Mouse (Mus musculus) brown adipose tissue, adult 24 weeks (tissue): ENCODE data around the gene Klc2. TPM values are rescaled to one million over a fixed set of nuclear protein-coding genes. Genes with fewer than 3 reads are reported as not detected.

Experiments used
- H3K27ac ChIP-seq: fragments of 200-500 bp; replicated peaks from 2 replicates; pipeline ENCODE4 v1.5.1; 2012; ENCODE audit warnings: low read depth, mild to moderate bottlenecking, low read length
- H3K4me1 ChIP-seq: fragments of 200-500 bp; 2 replicates; pipeline ENCODE4 v1.6.1; 2012; ENCODE audit warnings: low read length, mixed read lengths; ENCODE audit not compliant: control insufficient read depth, insufficient read depth, insufficient read length
- H3K4me3 ChIP-seq: fragments of 200-500 bp; 2 replicates; pipeline ENCODE4 v1.5.1; 2012; ENCODE audit warnings: low read depth, mild to moderate bottlenecking, low read length, moderate library complexity; ENCODE audit not compliant: insufficient read depth
- polyA plus RNA-seq: library from polyadenylated mRNA; stranded (reverse); fragments of >200 nt; gene quantifications from 2 replicates; pipeline ENCODE4 v1.2.4, GENCODE M21; 2012; ENCODE audit not compliant: missing spikeins, insufficient read depth, insufficient read length

Klc2 gene
- polyA plus RNA-seq, 1 experiment = 20.3 TPM

DNA sequence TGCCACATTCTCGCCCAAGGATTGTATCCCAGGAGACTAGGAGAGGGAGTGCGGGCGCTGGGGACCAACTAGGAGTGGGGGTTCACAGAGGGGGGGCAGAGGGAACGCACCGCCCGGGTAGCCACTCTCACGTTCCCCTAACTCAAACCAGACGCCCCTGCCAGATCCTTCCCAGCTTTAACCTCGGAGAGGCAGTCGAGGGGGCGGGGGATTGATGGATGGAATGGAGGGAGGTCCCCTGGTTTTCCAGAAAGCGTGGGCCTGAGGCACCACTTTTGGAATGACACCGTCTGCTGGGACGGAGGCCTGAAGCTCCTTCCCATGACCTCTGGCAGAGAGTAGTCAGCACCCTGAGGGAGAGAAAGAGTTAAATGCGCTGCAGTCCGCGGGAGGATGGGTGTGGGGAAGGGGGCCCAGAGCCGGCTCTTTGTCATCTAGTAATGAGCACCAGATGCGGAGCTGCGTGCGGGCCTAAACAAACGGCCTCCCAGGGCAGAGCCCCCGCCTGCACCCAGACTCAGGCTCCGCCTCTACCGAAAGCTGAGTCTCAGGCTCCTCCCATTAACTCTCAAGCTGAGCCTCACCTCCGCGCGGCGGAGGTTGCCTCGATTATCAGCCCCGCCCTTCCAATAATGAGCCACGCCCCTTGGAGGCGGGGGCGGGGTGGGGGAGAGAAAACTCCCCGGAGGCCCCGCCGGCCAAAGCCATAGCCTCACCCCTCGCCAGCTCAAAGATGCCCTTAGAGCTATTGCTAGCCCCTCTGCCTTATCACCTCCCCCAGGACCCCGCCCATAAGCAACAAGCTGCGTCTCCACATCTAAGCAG lies 46.6 kb downstream of the Klc2 start:
- no peak overlapping the region; the same call in 1 of the 2 replicates for H3K27ac ChIP-seq
- peaks cover 8% of the 10 kb centered on the region for H3K4me1 ChIP-seq

DNA sequence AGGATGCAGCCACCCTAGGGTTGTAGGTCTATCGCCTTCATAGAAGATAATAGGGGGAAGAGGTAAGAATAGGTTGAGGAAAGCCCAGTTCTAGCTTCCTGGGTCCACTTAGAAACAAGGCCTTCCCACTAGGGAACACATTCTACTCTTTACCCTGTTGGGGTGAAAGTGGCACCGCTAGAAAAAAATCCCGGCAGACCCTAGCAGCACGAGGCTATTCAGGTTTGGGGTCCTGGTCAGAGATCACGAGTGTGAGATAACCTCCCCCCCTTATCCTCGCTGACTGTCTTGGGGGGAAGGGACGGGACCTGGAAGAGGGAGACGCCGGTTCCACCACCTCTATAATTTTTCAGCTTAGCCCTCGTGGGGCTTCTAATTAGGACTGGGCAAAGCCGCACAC lies 47.3 kb downstream of the Klc2 start:
- no peak overlapping the region for H3K27ac ChIP-seq
- H3K4me3 ChIP-seq = peak overlapping the region; percentile 57; the same call in 1 of the 2 replicates
- peaks cover 8% of the 10 kb centered on the region for H3K4me1 ChIP-seq

More for the DNA sequence above, 46.6 kb downstream of the Klc2 start:
- peak overlapping the region; percentile 57 for H3K4me3 ChIP-seq

DNA sequence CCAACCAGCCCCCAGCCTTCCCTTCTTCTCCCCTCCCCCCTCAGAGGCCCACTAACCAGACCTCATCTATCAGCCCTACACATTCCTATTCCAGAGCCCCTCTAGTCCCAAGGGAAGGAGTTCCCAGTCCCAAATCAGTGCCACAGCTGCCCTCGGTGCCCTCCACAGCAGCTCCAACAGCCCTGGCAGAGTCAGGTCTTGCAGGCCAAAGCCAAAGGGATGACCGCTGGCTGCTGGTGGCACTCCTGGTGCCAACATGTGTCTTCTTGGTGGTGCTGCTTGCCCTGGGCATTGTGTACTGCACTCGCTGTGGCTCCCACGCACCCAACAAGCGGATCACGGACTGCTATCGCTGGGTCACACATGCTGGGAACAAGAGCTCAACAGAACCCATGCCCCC lies 48.4 kb downstream of the Klc2 start:
- Histone ChIP-seq H3K4me1 (peaks cover 8% of the 10 kb centered on the region), H3K4me3 (peak overlapping the region; percentile 57; the same call in 1 of the 2 replicates), H3K27ac (no peak overlapping the region)

DNA sequence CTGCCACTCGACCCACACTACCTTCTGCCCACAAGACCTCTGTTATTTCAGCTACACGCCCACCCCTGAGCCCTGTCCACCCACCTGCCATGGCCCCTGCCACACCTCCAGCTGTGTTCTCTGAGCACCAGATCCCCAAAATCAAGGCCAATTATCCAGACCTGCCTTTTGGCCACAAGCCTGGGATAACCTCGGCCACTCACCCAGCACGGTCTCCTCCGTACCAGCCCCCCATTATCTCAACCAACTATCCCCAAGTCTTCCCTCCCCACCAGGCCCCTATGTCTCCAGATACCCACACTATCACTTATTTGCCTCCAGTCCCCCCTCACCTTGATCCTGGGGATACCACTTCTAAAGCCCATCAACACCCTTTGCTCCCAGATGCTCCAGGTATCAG lies 48.9 kb downstream of the Klc2 start:
- H3K27ac ChIP-seq = no peak overlapping the region
- H3K4me3 ChIP-seq = peak overlapping the region; percentile 28; the same call in 1 of the 2 replicates

DNA sequence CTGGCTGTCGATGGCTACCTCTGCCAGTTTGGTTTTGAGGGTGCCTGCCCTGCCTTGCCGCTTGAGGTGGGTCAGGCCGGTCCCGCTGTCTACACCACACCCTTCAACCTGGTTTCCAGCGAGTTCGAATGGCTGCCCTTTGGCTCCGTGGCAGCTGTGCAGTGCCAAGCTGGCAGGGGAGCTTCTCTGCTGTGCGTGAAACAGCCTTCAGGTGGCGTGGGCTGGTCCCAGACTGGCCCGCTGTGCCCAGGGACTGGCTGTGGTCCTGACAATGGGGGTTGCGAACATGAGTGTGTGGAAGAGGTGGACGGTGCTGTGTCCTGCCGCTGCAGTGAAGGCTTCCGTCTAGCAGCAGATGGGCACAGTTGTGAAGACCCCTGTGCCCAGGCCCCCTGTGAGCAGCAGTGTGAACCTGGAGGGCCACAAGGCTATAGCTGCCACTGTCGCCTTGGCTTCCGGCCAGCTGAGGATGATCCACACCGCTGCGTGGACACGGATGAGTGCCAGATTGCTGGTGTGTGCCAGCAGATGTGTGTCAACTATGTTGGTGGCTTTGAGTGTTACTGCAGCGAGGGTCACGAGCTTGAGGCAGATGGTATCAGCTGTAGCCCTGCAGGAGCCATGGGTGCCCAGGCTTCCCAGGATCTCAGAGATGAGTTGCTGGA lies 49.7 kb downstream of the Klc2 start:
- no peak overlapping the region for H3K27ac ChIP-seq

More for the DNA sequence above, 48.9 kb downstream of the Klc2 start:
- peaks cover 8% of the 10 kb centered on the region for H3K4me1 ChIP-seq

DNA sequence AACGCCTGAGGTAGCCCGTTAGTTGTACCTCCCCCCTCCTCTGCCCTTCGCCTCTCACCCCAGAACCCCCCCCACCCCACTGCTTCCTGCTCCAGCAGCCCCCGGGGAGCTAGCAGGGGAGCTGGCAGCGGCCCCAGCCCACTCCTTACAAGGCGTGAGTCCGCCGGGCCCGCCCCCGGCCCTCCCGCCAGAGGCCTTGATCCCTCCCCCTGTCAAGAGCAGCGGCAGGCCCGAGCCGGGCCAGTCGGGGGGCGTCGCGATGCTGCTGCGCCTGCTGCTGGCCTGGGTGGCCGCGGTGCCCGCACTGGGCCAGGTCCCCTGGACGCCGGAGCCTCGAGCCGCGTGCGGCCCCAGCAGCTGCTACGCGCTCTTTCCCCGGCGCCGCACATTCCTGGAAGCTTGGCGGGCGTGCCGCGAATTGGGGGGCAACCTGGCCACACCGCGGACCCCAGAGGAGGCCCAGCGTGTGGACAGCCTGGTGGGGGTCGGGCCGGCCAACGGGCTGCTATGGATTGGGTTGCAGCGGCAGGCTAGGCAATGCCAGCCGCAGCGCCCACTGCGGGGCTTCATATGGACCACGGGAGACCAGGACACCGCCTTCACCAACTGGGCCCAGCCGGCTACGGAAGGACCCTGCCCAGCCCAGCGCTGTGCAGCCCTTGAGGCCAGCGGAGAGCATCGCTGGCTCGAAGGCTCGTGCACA lies 50.3 kb downstream of the Klc2 start, which contains the start of gene Cd248:
TSS of gene Cd248 (plus strand) at position 212 of the 703 bp plus-strand sequence.
- peaks cover 8% of the 10 kb centered on the region for H3K4me1 ChIP-seq
- peak within 1 kb of the TSS; percentile 58 for H3K27ac ChIP-seq

More for the DNA sequence above, 49.7 kb downstream of the Klc2 start:
- H3K4me3 ChIP-seq = peak overlapping the region; percentile 56
- H3K4me1 ChIP-seq = peaks cover 8% of the 10 kb centered on the region

DNA sequence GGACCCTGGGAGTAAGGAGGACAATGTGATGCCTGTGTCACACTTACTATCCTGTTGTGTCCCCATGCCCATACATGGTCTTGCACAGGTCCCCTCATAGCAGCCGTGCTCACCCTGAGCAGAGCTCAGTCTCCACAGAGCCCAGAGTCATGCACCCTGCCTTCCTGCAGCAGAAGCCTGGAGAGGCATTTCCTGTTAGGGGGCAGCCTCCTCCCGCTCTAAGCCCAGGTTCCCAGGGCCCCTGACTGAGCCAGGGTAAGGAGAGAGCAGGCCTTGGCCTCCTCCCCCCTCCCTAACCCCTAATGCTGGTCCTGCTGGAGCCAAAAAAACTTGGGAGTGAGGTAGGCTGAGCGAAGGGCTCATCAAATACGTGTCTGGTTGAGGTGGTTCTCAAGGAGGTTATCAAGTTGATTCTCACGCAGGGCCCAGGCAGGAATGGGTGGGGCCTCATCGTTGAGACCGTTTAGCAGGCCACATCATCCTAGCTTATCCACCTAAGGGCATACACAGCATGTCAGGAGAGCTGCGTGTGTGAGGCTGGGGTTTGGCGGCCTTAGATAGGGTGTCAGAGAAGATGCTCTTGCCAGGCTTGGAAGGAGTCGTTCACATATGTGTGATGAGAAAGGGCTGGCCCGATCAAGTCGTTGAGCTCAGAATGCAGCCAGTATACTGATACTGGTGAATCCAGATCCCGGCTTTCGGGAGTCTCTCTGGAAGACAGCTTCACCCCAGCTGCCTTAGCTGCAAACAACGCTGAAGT lies 51.1 kb downstream of the Klc2 start:
- no peak overlapping the region for H3K4me3 ChIP-seq

More for the DNA sequence above, 50.3 kb downstream of the Klc2 start, which contains the start of gene Cd248:
- peak within 1 kb of the TSS; percentile 56 for H3K4me3 ChIP-seq

DNA sequence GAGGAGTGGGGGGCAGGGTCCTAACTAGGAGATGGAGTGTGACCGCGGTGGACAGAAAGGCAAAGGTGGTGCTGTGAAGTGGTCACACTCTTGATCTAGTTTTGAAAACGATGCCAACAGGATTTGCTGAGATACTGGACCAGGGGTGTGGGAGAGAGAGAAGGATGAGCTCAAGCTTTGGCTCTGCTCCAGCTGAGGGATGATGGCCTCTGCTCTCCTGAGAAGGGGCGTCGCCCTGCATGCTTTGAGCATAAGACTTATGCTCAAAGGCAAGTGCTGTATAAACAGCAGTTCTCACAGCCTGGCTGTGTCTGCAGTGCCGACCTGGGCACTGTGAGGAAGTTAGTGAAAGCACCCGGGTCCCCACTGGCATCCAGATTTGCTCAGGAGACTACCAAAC lies 53.3 kb downstream of the Klc2 start:
- Histone ChIP-seq H3K27ac (no peak overlapping the region), H3K4me1 (peaks cover 6% of the 10 kb centered on the region), H3K4me3 (no peak overlapping the region)

More for the DNA sequence above, 51.1 kb downstream of the Klc2 start:
- H3K27ac ChIP-seq = peak overlapping the region; percentile 58
- H3K4me1 ChIP-seq = peaks cover 6% of the 10 kb centered on the region

DNA sequence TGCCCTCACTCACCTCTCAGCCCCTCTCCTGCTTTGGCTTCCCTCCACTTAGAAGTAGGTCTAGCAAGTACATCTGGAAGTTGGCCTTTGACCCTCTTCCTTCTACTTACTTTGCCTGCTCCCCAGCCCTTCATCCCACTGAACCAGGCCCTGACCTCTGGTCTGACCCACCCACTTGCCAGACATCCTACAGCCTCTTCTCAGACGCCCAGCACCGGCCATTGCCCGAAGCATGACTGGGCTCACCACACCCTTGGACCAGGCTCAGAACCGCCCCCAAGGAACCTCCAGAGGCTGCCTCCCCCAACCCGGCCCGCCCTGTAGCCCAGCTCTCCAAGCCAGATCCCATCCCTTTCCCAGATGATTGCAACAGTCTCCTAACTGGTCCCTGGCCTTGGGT lies 55.9 kb downstream of the Klc2 start:
- no peak overlapping the region for H3K4me3 ChIP-seq
- no peak overlapping the region; the same call in 1 of the 2 replicates for H3K27ac ChIP-seq
- H3K4me1 ChIP-seq = peaks cover 6% of the 10 kb centered on the region

DNA sequence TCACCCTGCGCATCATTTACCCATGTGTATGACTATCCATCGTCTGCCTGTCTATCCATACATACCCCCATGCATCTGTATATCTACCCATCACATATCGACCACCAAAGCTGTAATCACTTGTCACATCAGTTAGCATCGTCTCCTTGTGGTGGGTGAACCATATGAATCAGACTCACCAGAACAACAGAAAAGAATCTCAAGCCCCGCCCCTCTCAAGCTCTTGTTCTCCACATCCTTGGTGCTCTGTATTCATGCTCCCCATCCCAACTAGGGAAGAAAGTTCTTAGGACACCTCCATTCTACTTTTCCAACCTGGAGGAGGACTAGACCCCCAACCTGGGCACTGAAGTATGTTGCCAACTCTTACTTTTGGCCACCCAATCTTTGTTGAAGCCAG lies 56.3 kb downstream of the Klc2 start:
- Histone ChIP-seq H3K4me3 (no peak overlapping the region), H3K27ac (no peak overlapping the region; the same call in 1 of the 2 replicates)

DNA sequence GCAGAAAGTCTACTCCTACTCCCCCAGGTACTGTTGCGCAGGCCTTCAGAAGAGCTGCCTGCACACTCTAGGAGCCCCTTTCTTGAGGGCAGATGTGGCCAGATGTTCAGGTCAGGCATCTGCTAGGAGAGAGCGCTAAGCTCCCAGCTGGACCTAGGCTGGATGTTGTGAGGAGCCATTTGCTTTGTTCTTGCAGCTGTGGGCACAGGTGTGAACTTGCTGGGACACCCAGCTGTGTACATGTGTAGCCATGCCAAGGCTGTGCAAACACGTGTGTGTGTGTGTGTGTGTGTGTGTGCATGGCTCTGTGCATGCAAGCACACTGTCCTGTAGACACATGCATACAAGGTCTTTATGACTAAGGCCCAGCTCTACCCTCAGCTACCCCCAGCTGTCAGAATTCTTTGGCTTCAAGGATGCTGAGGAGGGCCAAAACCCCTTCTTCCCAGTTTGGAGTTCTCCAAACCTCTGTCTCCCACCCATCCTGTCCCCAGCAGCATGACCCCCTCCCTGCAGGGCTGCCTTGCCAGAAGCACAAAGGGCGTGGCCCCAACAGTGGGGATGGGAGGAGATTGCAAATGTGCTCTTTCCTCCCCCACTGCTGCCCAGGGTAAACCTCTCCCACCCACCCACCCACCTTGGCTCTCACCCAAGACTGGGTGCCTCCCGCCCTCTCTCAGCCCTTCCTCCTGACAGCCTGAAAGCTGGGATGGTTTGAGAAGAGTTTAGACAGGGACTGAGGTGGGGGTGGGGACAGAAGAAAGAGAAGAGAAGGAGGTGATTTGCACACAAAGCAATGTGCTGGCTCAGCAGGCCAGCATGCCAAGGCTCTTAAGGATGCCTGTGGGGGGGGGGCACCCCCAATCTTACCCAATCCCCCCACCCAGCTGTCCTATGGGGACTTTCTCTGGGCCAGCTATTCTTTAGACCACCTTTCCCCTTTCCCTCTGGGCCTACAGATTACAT lies 57.7 kb downstream of the Klc2 start:
- H3K27ac ChIP-seq = no peak overlapping the region
- H3K4me1 ChIP-seq = no peaks in the 10 kb centered on the region
- no peak overlapping the region for H3K4me3 ChIP-seq

More for the DNA sequence above, 56.3 kb downstream of the Klc2 start:
- H3K4me1 ChIP-seq = peaks cover 2% of the 10 kb centered on the region

DNA sequence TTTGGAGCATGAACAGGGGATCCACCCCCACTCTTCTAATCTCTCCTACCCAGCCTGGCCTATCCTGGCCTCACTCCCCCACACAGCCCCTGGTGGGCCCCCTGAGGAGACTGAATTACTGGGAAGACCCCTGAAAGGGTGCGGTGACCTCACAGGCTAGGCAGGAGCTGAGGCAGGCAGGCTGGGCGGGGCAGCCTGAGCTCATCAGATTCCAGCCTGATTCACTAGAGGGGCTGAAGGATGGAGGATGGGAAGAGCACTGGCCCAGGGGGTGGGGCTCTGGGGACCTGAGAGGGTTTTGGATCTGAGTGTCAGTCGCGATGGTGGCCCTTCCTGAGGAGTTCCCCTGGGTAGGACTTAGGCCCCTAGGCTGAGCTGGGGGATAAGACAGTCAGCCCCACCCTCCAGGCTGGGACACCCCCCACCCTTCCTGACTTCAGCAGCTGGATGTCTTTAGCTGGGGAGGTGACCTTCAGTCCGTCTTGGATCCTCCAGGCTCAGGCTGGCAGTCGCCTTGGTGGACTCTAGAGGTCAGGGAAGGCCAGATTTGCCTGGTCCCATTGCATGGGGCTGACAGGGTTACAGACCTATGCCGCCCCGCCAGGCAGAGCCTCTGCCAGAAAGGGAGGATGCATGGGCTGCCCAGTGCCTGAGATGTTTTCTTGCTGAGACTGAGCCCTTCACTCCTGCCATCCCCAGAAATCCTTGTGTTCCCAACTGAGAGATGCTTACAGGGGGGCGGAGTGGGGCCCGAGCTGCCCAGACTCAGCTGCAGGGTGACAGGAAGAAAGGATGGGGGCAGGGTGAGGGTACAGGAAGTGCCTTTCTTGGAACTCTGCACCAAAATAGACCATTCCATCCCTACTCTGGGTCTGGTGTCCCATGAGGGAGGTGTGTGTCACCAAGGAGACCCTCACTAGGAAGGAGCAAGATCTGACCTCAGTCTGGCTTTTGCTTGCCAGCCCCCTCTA lies 59.3 kb downstream of the Klc2 start:
- H3K4me1 ChIP-seq = no peaks in the 10 kb centered on the region
- H3K27ac ChIP-seq = 0 out of 2 replicates have a peak overlapping the region, but pooled peaks have one; percentile 2
- no peak overlapping the region for H3K4me3 ChIP-seq
